Mouse (Mus musculus): Measurements from ENCODE around the gene 4933427I04Rik. TPM values are rescaled to one million over a fixed set of nuclear protein-coding genes. Genes with fewer than 3 reads are reported as not detected.

4933427I04Rik gene
- polyA plus RNA-seq (2012; rRNA removed) (0.08 TPM in 2 replicates), polyA plus RNA-seq (2014; fragmentation: Nextera tagmentation; extraction: Ambion mirVana) (0.14 and 0.15 TPM in 2 replicates)

- Histone ChIP-seq H3K4me2 (replicated peaks; ENCODE audit: low read depth, low read length, severe bottlenecking) (no peak within 1 kb of the TSS), H3K9me3 (ENCODE audit: control insufficient read depth, low read length) (no peaks in the 10 kb centered on the region; the same call in 1 of the 2 replicates), H3K27me3 (ENCODE audit: control insufficient read depth, insufficient read depth, low read length) (no peaks in the 10 kb centered on the region), H3K27ac (replicated peaks; ENCODE audit: low read depth, low read length) (no peak within 1 kb of the TSS), H3K9ac (ENCODE audit: low read depth, low read length, severe bottlenecking) (no peak within 1 kb of the TSS), H3K36me3 (ENCODE audit: control insufficient read depth, insufficient read depth, low read length) (no peaks in the 10 kb centered on the region), H3K4me3 (replicated peaks; ENCODE audit: low read length) (no peak within 1 kb of the TSS), H3K4me1 (ENCODE audit: control insufficient read depth, insufficient read depth, low read length) (no peaks in the 10 kb centered on the region)
- no peak for TF ChIP-seq POLR2A (IDR thresholded peaks at IDR 0.05; ENCODE audit: borderline replicate concordance, extremely low read depth, insufficient read depth, insufficient read length)
- DNase-seq (ENCODE audit: low spot score) (no peak), ATAC-seq (ENCODE audit: low FRiP score, low read depth) (no peak)
- WGBS: 74% methylated on average over 3 of the region's 3 CpGs
These were observed at the start of gene 4933427I04Rik for GRCm38 (mm10) chr4:123859379-123859778. TSS of gene 4933427I04Rik (plus strand) at chr4:123859679.

- TF ChIP-seq POLR2A (IDR thresholded peaks at IDR 0.05; ENCODE audit: borderline replicate concordance, extremely low read depth, insufficient read depth, insufficient read length): no peak
- no peak overlapping the region for H3K27ac ChIP-seq (replicated peaks; ENCODE audit: low read depth, low read length)
- H3K9ac ChIP-seq (ENCODE audit: low read depth, low read length, severe bottlenecking): no peak overlapping the region
- no peak overlapping the region for H3K4me3 ChIP-seq (replicated peaks; ENCODE audit: low read length)
- H3K4me1 ChIP-seq (ENCODE audit: control insufficient read depth, insufficient read depth, low read length): no peaks in the 10 kb centered on the region
- no peaks in the 10 kb centered on the region for H3K36me3 ChIP-seq (ENCODE audit: control insufficient read depth, insufficient read depth, low read length)
- H3K27me3 ChIP-seq (ENCODE audit: control insufficient read depth, insufficient read depth, low read length): no peaks in the 10 kb centered on the region
- ATAC-seq (ENCODE audit: low FRiP score, low read depth) (no peak), DNase-seq (ENCODE audit: low spot score) (no peak)
- H3K9me3 ChIP-seq (ENCODE audit: control insufficient read depth, low read length): no peaks in the 10 kb centered on the region
- H3K4me2 ChIP-seq (replicated peaks; ENCODE audit: low read depth, low read length, severe bottlenecking): no peak overlapping the region
- 79% methylated on average over 12 of the region's 12 CpGs for WGBS
These were observed 48.8 kb upstream of the 4933427I04Rik start for GRCm38 (mm10) chr4:123810475-123811295.

GRCm38 (mm10) chr4:123812525-123812924 is 47.0 kb upstream of the 4933427I04Rik start:
- DNase-seq (ENCODE audit: low spot score): no peak
- Histone ChIP-seq H3K36me3 (ENCODE audit: control insufficient read depth, insufficient read depth, low read length) (no peaks in the 10 kb centered on the region), H3K4me1 (ENCODE audit: control insufficient read depth, insufficient read depth, low read length) (no peaks in the 10 kb centered on the region), H3K27ac (replicated peaks; ENCODE audit: low read depth, low read length) (no peak overlapping the region), H3K4me2 (replicated peaks; ENCODE audit: low read depth, low read length, severe bottlenecking) (no peak overlapping the region), H3K9ac (ENCODE audit: low read depth, low read length, severe bottlenecking) (no peak overlapping the region), H3K4me3 (replicated peaks; ENCODE audit: low read length) (no peak overlapping the region), H3K9me3 (ENCODE audit: control insufficient read depth, low read length) (no peaks in the 10 kb centered on the region), H3K27me3 (ENCODE audit: control insufficient read depth, insufficient read depth, low read length) (no peaks in the 10 kb centered on the region)
- ATAC-seq (ENCODE audit: low FRiP score, low read depth): no peak
- no peak for TF ChIP-seq POLR2A (IDR thresholded peaks at IDR 0.05; ENCODE audit: borderline replicate concordance, extremely low read depth, insufficient read depth, insufficient read length)
- WGBS: 66% methylated on average over 3 of the region's 3 CpGs

GRCm38 (mm10) chr4:123814030-123814501 is 45.4 kb upstream of the 4933427I04Rik start:
- 71% methylated on average over 7 of the region's 7 CpGs for WGBS
- Histone ChIP-seq H3K36me3 (ENCODE audit: control insufficient read depth, insufficient read depth, low read length) (no peaks in the 10 kb centered on the region), H3K9me3 (ENCODE audit: control insufficient read depth, low read length) (no peaks in the 10 kb centered on the region), H3K27me3 (ENCODE audit: control insufficient read depth, insufficient read depth, low read length) (no peaks in the 10 kb centered on the region), H3K4me3 (replicated peaks; ENCODE audit: low read length) (no peak overlapping the region), H3K4me1 (ENCODE audit: control insufficient read depth, insufficient read depth, low read length) (no peaks in the 10 kb centered on the region), H3K4me2 (replicated peaks; ENCODE audit: low read depth, low read length, severe bottlenecking) (no peak overlapping the region), H3K27ac (replicated peaks; ENCODE audit: low read depth, low read length) (no peak overlapping the region), H3K9ac (ENCODE audit: low read depth, low read length, severe bottlenecking) (no peak overlapping the region)
- no peak for ATAC-seq (ENCODE audit: low FRiP score, low read depth)
- TF ChIP-seq POLR2A (IDR thresholded peaks at IDR 0.05; ENCODE audit: borderline replicate concordance, extremely low read depth, insufficient read depth, insufficient read length): no peak
- no peak for DNase-seq (ENCODE audit: low spot score)

GRCm38 (mm10) chr4:123819093-123819610 is 40.3 kb upstream of the 4933427I04Rik start:
- 40% methylated on average over 4 of the region's 4 CpGs for WGBS
- DNase-seq (ENCODE audit: low spot score): no peak
- no peak overlapping the region for H3K9ac ChIP-seq (ENCODE audit: low read depth, low read length, severe bottlenecking)
- no peaks in the 10 kb centered on the region for H3K27me3 ChIP-seq (ENCODE audit: control insufficient read depth, insufficient read depth, low read length)
- H3K4me1 ChIP-seq (ENCODE audit: control insufficient read depth, insufficient read depth, low read length): no peaks in the 10 kb centered on the region
- no peak overlapping the region for H3K27ac ChIP-seq (replicated peaks; ENCODE audit: low read depth, low read length)
- H3K36me3 ChIP-seq (ENCODE audit: control insufficient read depth, insufficient read depth, low read length): no peaks in the 10 kb centered on the region
- no peak for TF ChIP-seq POLR2A (IDR thresholded peaks at IDR 0.05; ENCODE audit: borderline replicate concordance, extremely low read depth, insufficient read depth, insufficient read length)
- ATAC-seq (ENCODE audit: low FRiP score, low read depth): no peak
- H3K4me3 ChIP-seq (replicated peaks; ENCODE audit: low read length): no peak overlapping the region
- no peaks in the 10 kb centered on the region for H3K9me3 ChIP-seq (ENCODE audit: control insufficient read depth, low read length)
- H3K4me2 ChIP-seq (replicated peaks; ENCODE audit: low read depth, low read length, severe bottlenecking): no peak overlapping the region
